Mouse (Mus musculus): ENCODE measurements around the gene Stip1.

Stip1 gene

GRCm38 (mm10) chr19:6985300-6985699 lies 54.5 kb downstream of the Stip1 start:
- no peak for DNase-seq (ENCODE audit: low spot score)

GRCm38 (mm10) chr19:6983621-6984020 lies 56.1 kb downstream of the Stip1 start:
- no peak for DNase-seq (ENCODE audit: low spot score)

- DNase-seq (ENCODE audit: low spot score), result no peak
Observed at GRCm38 (mm10) chr19:6981465-6981864, 58.3 kb downstream of the Stip1 start.

GRCm38 (mm10) chr19:6980381-6981093 lies 59.2 kb downstream of the Stip1 start, which contains the start of gene Fkbp2:
TSS of gene Fkbp2 (minus strand) at chr19:6980501.
- DNase-seq (ENCODE audit: low spot score), result peak; percentile 98

GRCm38 (mm10) chr19:6979486-6980380 lies 60.0 kb downstream of the Stip1 start:
- DNase-seq (ENCODE audit: low spot score), result peak; percentile 99

- peak; percentile 54 for DNase-seq (ENCODE audit: low spot score)
Observed at GRCm38 (mm10) chr19:6979001-6979479, 60.7 kb downstream of the Stip1 start.

- DNase-seq (ENCODE audit: low spot score), result no peak
Observed at GRCm38 (mm10) chr19:6978639-6978974, 61.2 kb downstream of the Stip1 start.

GRCm38 (mm10) chr19:6977759-6978638 lies 61.8 kb downstream of the Stip1 start:
- DNase-seq (ENCODE audit: low spot score), result no peak

- DNase-seq (ENCODE audit: low spot score), result peak; percentile 67
Observed at GRCm38 (mm10) chr19:6975537-6976521, 63.9 kb downstream of the Stip1 start, which contains the start of gene Plcb3. TSS of gene Plcb3 (minus strand) at chr19:6976470.

- peak; percentile 84 for DNase-seq (ENCODE audit: low spot score)
Observed at GRCm38 (mm10) chr19:6974211-6975205, 65.3 kb downstream of the Stip1 start, which contains the start of gene Ppp1r14b. TSS of gene Ppp1r14b (plus strand) at chr19:6974968.

- no peak for DNase-seq (ENCODE audit: low spot score)
Observed at GRCm38 (mm10) chr19:6973581-6974190, 66.1 kb downstream of the Stip1 start.

GRCm38 (mm10) chr19:6972247-6972917 lies 67.4 kb downstream of the Stip1 start:
- no peak for DNase-seq (ENCODE audit: low spot score)

- no peak for DNase-seq (ENCODE audit: low spot score)
Observed at GRCm38 (mm10) chr19:6971644-6972043, 68.1 kb downstream of the Stip1 start.

Measured in testis, postnatal 14 days (tissue).